Mouse (Mus musculus): ENCODE measurements at regions not wholly inside any gene's neighbourhood (a gene's known extent, or its start where the extent isn't known, plus 50 kb on each side); places are given as distances from the start of the nearest gene placed in this dataset.

- Histone ChIP-seq H3K4me3 (no peak overlapping the region), H3K27me3 (no peaks in the 10 kb centered on the region), H3K36me3 (ENCODE audit: poor library complexity, severe bottlenecking) (no peaks in the 10 kb centered on the region), H3K9me3 (replicated peaks) (no peaks in the 10 kb centered on the region), H3K27ac (no peak overlapping the region), H3K4me2 (no peak overlapping the region), H3K9ac (no peak overlapping the region), H3K4me1 (no peaks in the 10 kb centered on the region)
- no peak for ATAC-seq
- 78% methylated on average over 7 of the region's 7 CpGs for WGBS
Measured at GRCm38 (mm10) chr7:138448519-138448918, 51.0 kb upstream of the Tcerg1l start.

Data from forebrain, embryonic 13.5 days (tissue).